ENCODE assay signal across 8 mouse cellular contexts in genomic region chr2:115581989-115582608, GRCm38 (mm10). TPM values are rescaled to one million over a fixed set of nuclear protein-coding genes. Genes with fewer than 3 reads are reported as not detected.
DNase-seq lines count a peak whose midpoint lies in the region; ATAC-seq and TF ChIP-seq lines count a peak whose summit lies in the region.

No protein-coding gene starts in this region.

- H3K9ac ChIP-seq in forebrain, embryonic 14.5 days (ENCODE audit: low read length), result peak overlapping the region; percentile 69
- H3K9ac ChIP-seq in liver, embryonic 14.5 days (replicated peaks), result peak overlapping the region; percentile 73

- H3K27ac ChIP-seq in layer of hippocampus, adult 2 months, result peak overlapping the region; percentile 94
- no peak overlapping the region for H3K27ac ChIP-seq in bone marrow macrophage, adult 2 months (ENCODE audit: insufficient read depth, low read depth, low read length)
- H3K27ac ChIP-seq in forebrain, embryonic 14.5 days (ENCODE audit: low read depth, low read length), result peak overlapping the region; percentile 52; the same call in 1 of the 2 replicates
- H3K27ac ChIP-seq in liver, embryonic 14.5 days, result peak overlapping the region; percentile 42

- H3K27me3 ChIP-seq in forebrain, embryonic 14.5 days (replicated peaks; ENCODE audit: control insufficient read depth, insufficient read depth, low read length), result no peaks in the 10 kb centered on the region
- no peaks in the 10 kb centered on the region for H3K27me3 ChIP-seq in liver, embryonic 14.5 days (ENCODE audit: control insufficient read depth, insufficient read depth, low read length)

- no peak for DNase-seq in layer of hippocampus, adult 2 months (ENCODE audit: low spot score in 2 of 2)
- no peak for DNase-seq in layer of hippocampus, adult 9-10 months (ENCODE audit: low spot score)
- no peak for DNase-seq in forebrain, embryonic 14.5 days (ENCODE audit: low spot score)
- no peak for DNase-seq in liver, embryonic 14.5 days (ENCODE audit: low read depth in 3 of 3, low spot score in 3 of 3)
- no peak for DNase-seq in left cerebral cortex, postnatal 10 days (ENCODE audit: extremely low spot score in 1 of 2, low spot score in 2 of 2)
- DNase-seq in kidney, postnatal 10 days, result no peak
- no peak for DNase-seq in embryo, embryonic 11 days

- TF ChIP-seq EP300 in liver, embryonic 14.5 days (IDR thresholded peaks at IDR 0.05; ENCODE audit: low read depth), result no peak

- no peak for TF ChIP-seq POLR2A in bone marrow macrophage, adult 2 months (IDR thresholded peaks at IDR 0.05; ENCODE audit: borderline replicate concordance, low read depth, low read length)

- H3K9me3 ChIP-seq in forebrain, embryonic 14.5 days (replicated peaks; ENCODE audit: control insufficient read depth, low read length), result no peaks in the 10 kb centered on the region
- no peaks in the 10 kb centered on the region for H3K9me3 ChIP-seq in liver, embryonic 14.5 days (ENCODE audit: control insufficient read depth, low read length)

- H3K4me3 ChIP-seq in layer of hippocampus, adult 2 months, result peak overlapping the region; percentile 75
- H3K4me3 ChIP-seq in bone marrow macrophage, adult 2 months (ENCODE audit: insufficient read depth, low read length), result peak overlapping the region; percentile 85
- H3K4me3 ChIP-seq in forebrain, embryonic 14.5 days (ENCODE audit: low read depth, low read length), result peak overlapping the region; percentile 63
- peak overlapping the region; percentile 62 to 93 for H3K4me3 ChIP-seq in liver, embryonic 14.5 days (ENCODE audit: insufficient read depth in 1 of 2, low read depth in 2 of 2, low read length in 2 of 2)

- WGBS in forebrain, embryonic 14.5 days, result 67% methylated on average over 10 of the region's 10 CpGs
- 61% methylated on average over 10 of the region's 10 CpGs for WGBS in liver, embryonic 14.5 days (ENCODE audit: insufficient replicate concordance)

- no peak for TF ChIP-seq CTCF in layer of hippocampus, adult 2 months (conservative IDR thresholded peaks at IDR 0.05)
- no peak for TF ChIP-seq CTCF in bone marrow macrophage, adult 2 months (IDR thresholded peaks at IDR 0.05; ENCODE audit: low read depth, low read length)
- TF ChIP-seq CTCF in liver, embryonic 14.5 days (IDR thresholded peaks at IDR 0.05; ENCODE audit: low read depth), result no peak

- H3K36me3 ChIP-seq in forebrain, embryonic 14.5 days (ENCODE audit: control insufficient read depth, insufficient read depth, low read length), result no peaks in the 10 kb centered on the region
- no peaks in the 10 kb centered on the region for H3K36me3 ChIP-seq in liver, embryonic 14.5 days (replicated peaks; ENCODE audit: control insufficient read depth, insufficient read depth, low read depth)

- no peak for ATAC-seq in forebrain, embryonic 14.5 days
- ATAC-seq in liver, embryonic 14.5 days (ENCODE audit: insufficient read depth), result no peak

- H3K4me1 ChIP-seq in bone marrow macrophage, adult 2 months (ENCODE audit: control insufficient read depth, insufficient read depth, low read length), result peaks cover 6% of the 10 kb centered on the region
- peaks cover 8% of the 10 kb centered on the region for H3K4me1 ChIP-seq in forebrain, embryonic 14.5 days (ENCODE audit: control insufficient read depth, insufficient read depth, low read length)
- H3K4me1 ChIP-seq in liver, embryonic 14.5 days (replicated peaks; ENCODE audit: control insufficient read depth in 2 of 2, insufficient read depth in 2 of 2, low read length in 1 of 2), result peaks cover 9 to 19% of the 10 kb centered on the region in 2 experiments

- H3K4me2 ChIP-seq in forebrain, embryonic 14.5 days (ENCODE audit: low read length), result peak overlapping the region; percentile 59
- H3K4me2 ChIP-seq in liver, embryonic 14.5 days (ENCODE audit: low read depth), result peak overlapping the region; percentile 86

- intact Hi-C loops in left cerebral cortex, postnatal 10 days (cut with DNase I), result no loop called here

RNA-seq across cellular contexts. Expression of gene BC052040, which starts 0.6 kb away (rescaled TPM):
- total RNA-seq in layer of hippocampus, adult 2 months (2021), result 1 to 10 TPM; 6.5 to 7.6 TPM
- polyA plus RNA-seq in bone marrow macrophage, adult 2 months (2012; ENCODE audit: insufficient read depth, insufficient read length, missing spikeins), result 6.7 and 7.2 TPM in 2 replicates
- 14.5 and 18.9 TPM in 2 replicates for polyA plus RNA-seq in forebrain, embryonic 14.5 days (2014; fragmentation: Nextera tagmentation; extraction: Ambion mirVana)
- 5.0 TPM in 2 replicates for polyA plus RNA-seq in liver, embryonic 14.5 days (2012; rRNA removed)
- 7.9 and 9.9 TPM in 2 replicates for polyA plus RNA-seq in liver, embryonic 14.5 days (2014; fragmentation: Nextera tagmentation; extraction: Ambion mirVana)
- total RNA-seq in left cerebral cortex, postnatal 10 days (2021), result 1 to 10 TPM; 7.9 to 8.0 TPM
